Comparison of ENCODE assay signal across 23 mouse cellular contexts in the genomic region with DNA sequence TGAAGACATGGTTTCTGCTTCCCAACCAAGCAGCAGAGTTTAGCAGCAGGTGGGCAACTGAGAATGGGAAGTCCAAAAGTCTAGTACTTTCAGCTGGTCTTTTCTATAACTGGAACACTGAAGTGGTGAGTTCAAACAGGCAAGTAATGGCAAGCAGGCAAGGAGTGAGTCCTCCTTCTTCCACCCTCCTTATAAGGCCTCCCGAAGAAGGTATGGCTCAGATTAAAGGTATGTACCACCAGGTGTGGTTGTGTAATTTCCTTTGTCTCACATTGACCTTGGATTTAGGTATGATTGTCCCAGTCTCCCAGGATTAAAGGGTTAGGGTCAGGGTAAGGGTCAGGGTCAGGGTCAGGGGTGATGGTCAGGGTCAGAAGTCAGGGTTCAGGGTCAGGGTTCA. TPM values are rescaled to one million over a fixed set of nuclear protein-coding genes. Genes with fewer than 3 reads are reported as not detected.
A peak's percentile ranks its signal among the peaks of the same experiment; 100 is the strongest.
DNase-seq lines count a peak whose midpoint lies in the region; ATAC-seq and TF ChIP-seq lines count a peak whose summit lies in the region.
"Had no signal": no experiment of that assay in that cellular context is flagged by ENCODE, and none has a peak within 500 bp of the region (broad histone marks: within the 10 kb centered on the region; RNA-seq: fewer than 3 reads in every experiment).

No protein-coding gene starts in this region.

- no peak overlapping the region for H3K9ac ChIP-seq in forebrain, embryonic 14.5 days (ENCODE audit: low read length)
- H3K9ac ChIP-seq in lung, postnatal 0 days (replicated peaks; ENCODE audit: low read depth), result no peak overlapping the region
- H3K9ac ChIP-seq: limb, embryonic 12.5 days; lung, embryonic 15.5 days; stomach, embryonic 15.5 days had no signal

- H3K27me3 ChIP-seq in forebrain, embryonic 14.5 days (replicated peaks; ENCODE audit: control insufficient read depth, insufficient read depth, low read length), result no peaks in the 10 kb centered on the region
- no peaks in the 10 kb centered on the region for H3K27me3 ChIP-seq in forebrain, embryonic 10.5 days (ENCODE audit: poor library complexity, severe bottlenecking)
- no peaks in the 10 kb centered on the region for H3K27me3 ChIP-seq in lung, postnatal 0 days (replicated peaks; ENCODE audit: insufficient read depth, low read length)
- H3K27me3 ChIP-seq: limb, embryonic 12.5 days; lung, embryonic 15.5 days; Patski; stomach, embryonic 15.5 days had no signal

- TF ChIP-seq EP300 in lung, postnatal 0 days (IDR thresholded peaks at IDR 0.05), result no peak

- no peak overlapping the region for H3K27ac ChIP-seq in forebrain, embryonic 14.5 days (ENCODE audit: low read depth, low read length)
- no peak overlapping the region for H3K27ac ChIP-seq in forebrain, embryonic 10.5 days
- H3K27ac ChIP-seq in lung, postnatal 0 days (ENCODE audit: low read length), result no peak overlapping the region
- H3K27ac ChIP-seq: gastrocnemius, adult 2 months; heart, embryonic 10.5 days; limb, embryonic 12.5 days; lung, embryonic 15.5 days; midbrain, embryonic 10.5 days; stomach, embryonic 15.5 days had no signal

- peak; percentile 12 for DNase-seq in forebrain, embryonic 14.5 days (ENCODE audit: low spot score)
- DNase-seq in forebrain, embryonic 10.5 days (ENCODE audit: extremely low spot score, low spot score), result no peak
- peak; percentile 5 for DNase-seq in lung, postnatal 0 days (ENCODE audit: low spot score)
- DNase-seq in lung, postnatal 25 days (ENCODE audit: low spot score), result no peak
- DNase-seq in ovary, postnatal 10 days (ENCODE audit: low spot score), result no peak
- DNase-seq in right cerebral cortex, postnatal 4 days, result no peak
- DNase-seq in gastrocnemius, postnatal 4 days (ENCODE audit: low spot score in 2 of 2), result no peak
- DNase-seq: adrenal gland, adult 2 months; cerebellum, adult 2 months; gastrocnemius, adult 2 months; kidney, postnatal 4 days; layer of hippocampus, postnatal 36 days had no signal

- H3K9me3 ChIP-seq in forebrain, embryonic 14.5 days (replicated peaks; ENCODE audit: control insufficient read depth, low read length), result no peaks in the 10 kb centered on the region
- peaks cover 4% of the 10 kb centered on the region; the same call in 1 of the 2 replicates for H3K9me3 ChIP-seq in forebrain, embryonic 10.5 days
- no peaks in the 10 kb centered on the region for H3K9me3 ChIP-seq in lung, postnatal 0 days (ENCODE audit: low read length)
- H3K9me3 ChIP-seq: heart, embryonic 10.5 days; lung, embryonic 15.5 days; stomach, embryonic 15.5 days had no signal

- no peak for TF ChIP-seq CTCF in lung, postnatal 0 days (IDR thresholded peaks at IDR 0.05)

- H3K36me3 ChIP-seq in forebrain, embryonic 14.5 days (ENCODE audit: control insufficient read depth, insufficient read depth, low read length), result no peaks in the 10 kb centered on the region
- H3K36me3 ChIP-seq in forebrain, embryonic 10.5 days (replicated peaks), result no peaks in the 10 kb centered on the region
- no peaks in the 10 kb centered on the region for H3K36me3 ChIP-seq in lung, postnatal 0 days (ENCODE audit: insufficient read depth, low read length)
- H3K36me3 ChIP-seq: heart, embryonic 10.5 days; limb, embryonic 12.5 days; lung, embryonic 15.5 days; midbrain, embryonic 10.5 days; stomach, embryonic 15.5 days had no signal

- no peak for ATAC-seq in forebrain, embryonic 14.5 days
- ATAC-seq in lung, postnatal 0 days, result no peak
- peak; percentile 30; the same call in 1 of the 2 replicates for ATAC-seq in erythroid progenitor cell, adult 5-6 weeks (replicated peaks; ENCODE audit: low FRiP score, poor library complexity, severe bottlenecking)
- ATAC-seq: intestine, embryonic 16.5 days; Patski had no signal

- no peak overlapping the region for H3K4me2 ChIP-seq in forebrain, embryonic 14.5 days (ENCODE audit: low read length)
- no peak overlapping the region for H3K4me2 ChIP-seq in lung, postnatal 0 days (replicated peaks; ENCODE audit: low read depth, low read length)
- H3K4me2 ChIP-seq: limb, embryonic 12.5 days; lung, embryonic 15.5 days; stomach, embryonic 15.5 days had no signal

- WGBS in forebrain, embryonic 14.5 days, result 94% methylated on average over 1 of the region's 1 CpGs
- 97% methylated on average over 1 of the region's 1 CpGs for WGBS in forebrain, embryonic 10.5 days
- 100% methylated on average over 1 of the region's 1 CpGs for WGBS in lung, postnatal 0 days

- no peaks in the 10 kb centered on the region for H3K4me1 ChIP-seq in forebrain, embryonic 14.5 days (ENCODE audit: control insufficient read depth, insufficient read depth, low read length)
- H3K4me1 ChIP-seq in forebrain, embryonic 10.5 days, result no peaks in the 10 kb centered on the region
- no peaks in the 10 kb centered on the region for H3K4me1 ChIP-seq in lung, postnatal 0 days (ENCODE audit: insufficient read depth, low read depth, low read length)
- H3K4me1 ChIP-seq: heart, embryonic 10.5 days; limb, embryonic 12.5 days; lung, embryonic 15.5 days; midbrain, embryonic 10.5 days; stomach, embryonic 15.5 days had no signal

- no peak overlapping the region for H3K4me3 ChIP-seq in forebrain, embryonic 14.5 days (ENCODE audit: low read depth, low read length)
- H3K4me3 ChIP-seq in forebrain, embryonic 10.5 days, result no peak overlapping the region
- no peak overlapping the region for H3K4me3 ChIP-seq in lung, postnatal 0 days (ENCODE audit: low read depth, low read length)
- H3K4me3 ChIP-seq: gastrocnemius, adult 2 months; heart, embryonic 10.5 days; limb, embryonic 12.5 days; lung, embryonic 15.5 days; midbrain, embryonic 10.5 days; myocyte; stomach, embryonic 15.5 days had no signal

RNA-seq across cellular contexts. Expression of a gene that starts 4.0 kb away (rescaled TPM):
- polyA plus RNA-seq in forebrain, embryonic 14.5 days (2014; fragmentation: Nextera tagmentation; extraction: Ambion mirVana), result not detected in 2 replicates
- polyA plus RNA-seq in forebrain, embryonic 10.5 days (2016; fragmentation: Nextera tagmentation; extraction: Ambion mirVana), result not detected in 2 replicates
- polyA plus RNA-seq in lung, postnatal 0 days (2015; fragmentation: Nextera tagmentation; extraction: Ambion mirVana), result not detected in 2 replicates
- not detected in 2 replicates for total RNA-seq in erythroid progenitor cell, adult 5-6 weeks (2015; ENCODE audit: low replicate concordance)
- total RNA-seq in erythroid progenitor cell, adult 5-6 weeks (2017; ENCODE audit: low replicate concordance), result not detected in 2 replicates
- not detected for total RNA-seq in gastrocnemius, postnatal 4 days (2021)
- total RNA-seq: adrenal gland, adult 2 months; gastrocnemius, adult 2 months; hematopoietic stem cell, adult 5-6 weeks; layer of hippocampus, postnatal 36 days had no signal
- polyA plus RNA-seq: adrenal gland, adult 2 months; cerebellum, adult 2 months; heart, embryonic 10.5 days; intestine, embryonic 16.5 days; limb, embryonic 12.5 days; lung, embryonic 15.5 days; midbrain, embryonic 10.5 days; myocyte; Patski; small intestine, adult 2 months; stomach, embryonic 15.5 days had no signal

RNA-seq across cellular contexts. Expression of a gene that starts 20.5 kb away (rescaled TPM):
- polyA plus RNA-seq in forebrain, embryonic 14.5 days (2014; fragmentation: Nextera tagmentation; extraction: Ambion mirVana), result 0.23 and 0.33 TPM in 2 replicates
- polyA plus RNA-seq in forebrain, embryonic 10.5 days (2016; fragmentation: Nextera tagmentation; extraction: Ambion mirVana), result 0.14 TPM in 1 of 2 replicates, not detected in the other
- polyA plus RNA-seq in lung, postnatal 0 days (2015; fragmentation: Nextera tagmentation; extraction: Ambion mirVana), result 0.36 and 0.46 TPM in 2 replicates
- total RNA-seq in erythroid progenitor cell, adult 5-6 weeks (2015; ENCODE audit: low replicate concordance), result 14.4 TPM in 1 of 2 replicates, not detected in the other
- 15.8 TPM in 1 of 2 replicates, not detected in the other for total RNA-seq in erythroid progenitor cell, adult 5-6 weeks (2017; ENCODE audit: low replicate concordance)
- not detected for total RNA-seq in gastrocnemius, postnatal 4 days (2021)
- total RNA-seq: adrenal gland, adult 2 months; gastrocnemius, adult 2 months; layer of hippocampus, postnatal 36 days had no signal
- polyA plus RNA-seq: adrenal gland, adult 2 months; cerebellum, adult 2 months; heart, embryonic 10.5 days; limb, embryonic 12.5 days; myocyte; Patski had no signal

RNA-seq across cellular contexts. Expression of a gene that starts 57.8 kb away (rescaled TPM):
- polyA plus RNA-seq in forebrain, embryonic 14.5 days (2014; fragmentation: Nextera tagmentation; extraction: Ambion mirVana), result not detected in 2 replicates
- polyA plus RNA-seq in forebrain, embryonic 10.5 days (2016; fragmentation: Nextera tagmentation; extraction: Ambion mirVana), result not detected in 2 replicates
- polyA plus RNA-seq in lung, postnatal 0 days (2015; fragmentation: Nextera tagmentation; extraction: Ambion mirVana), result not detected in 2 replicates
- not detected in 2 replicates for total RNA-seq in erythroid progenitor cell, adult 5-6 weeks (2015; ENCODE audit: low replicate concordance)
- not detected in 2 replicates for total RNA-seq in erythroid progenitor cell, adult 5-6 weeks (2017; ENCODE audit: low replicate concordance)
- not detected for total RNA-seq in gastrocnemius, postnatal 4 days (2021)
- total RNA-seq: adrenal gland, adult 2 months; gastrocnemius, adult 2 months; hematopoietic stem cell, adult 5-6 weeks; layer of hippocampus, postnatal 36 days had no signal
- polyA plus RNA-seq: adrenal gland, adult 2 months; cerebellum, adult 2 months; heart, embryonic 10.5 days; intestine, embryonic 16.5 days; limb, embryonic 12.5 days; lung, embryonic 15.5 days; midbrain, embryonic 10.5 days; myocyte; small intestine, adult 2 months; stomach, embryonic 15.5 days had no signal

Comparison
In these comparisons a context has a peak if more than half of its experiments do, and no peak if none do; other contexts are left out.
1. DNase-seq: peak in forebrain, embryonic 14.5 days (single experiment) and lung, postnatal 0 days (single experiment); none in forebrain, embryonic 10.5 days (single experiment), lung, postnatal 25 days (single experiment), ovary, postnatal 10 days (single experiment), right cerebral cortex, postnatal 4 days (single experiment) and gastrocnemius, postnatal 4 days (0 of 2).